Mouse (Mus musculus) midbrain, postnatal 0 days (tissue): Measurements from ENCODE around the gene Arhgap15. TPM values are rescaled to one million over a fixed set of nuclear protein-coding genes. Genes with fewer than 3 reads are reported as not detected.

Source experiments
- ATAC-seq: fragments of 200-750 bp; cut with Nextera tagmentation; 2 replicates; pipeline ENCODE4 v1.8.0; 2017; ENCODE audit warnings: moderate number of reproducible peaks, mild to moderate bottlenecking, moderate TSS enrichment, moderate library complexity; ENCODE audit not compliant: low FRiP score
- DNase-seq: peaks from one replicate; pipeline ENCODE4 v3.0.0-alpha.2; 2015; ENCODE audit warnings: low spot score
- H3K27ac ChIP-seq: fragments of 300-500 bp; sonication (generic); 2 replicates; pipeline ENCODE4 v1.5.1; 2014; ENCODE audit warnings: low read depth, mild to moderate bottlenecking, low read length, mixed read lengths
- H3K27me3 ChIP-seq: fragments of 300-500 bp; sonication (generic); 2 replicates; pipeline ENCODE4 v1.6.1; 2014; ENCODE audit warnings: low read length, control low read depth, mixed read lengths; ENCODE audit not compliant: insufficient read depth
- H3K36me3 ChIP-seq: fragments of 300-500 bp; sonication (generic); 2 replicates; pipeline ENCODE4 v1.6.1; 2014; ENCODE audit warnings: low read length, control low read depth, mixed read lengths; ENCODE audit not compliant: insufficient read depth
- H3K4me1 ChIP-seq: fragments of 300-500 bp; sonication (generic); 2 replicates; pipeline ENCODE4 v1.6.1; 2014; ENCODE audit warnings: mild to moderate bottlenecking, control low read depth, antibody characterized with exemption, low read length, mixed read lengths; ENCODE audit not compliant: insufficient read depth
- H3K4me2 ChIP-seq: fragments of 300-500 bp; sonication (generic); 2 replicates; pipeline ENCODE4 v1.6.1; 2014; ENCODE audit warnings: low read depth, mild to moderate bottlenecking, low read length, mixed read lengths; ENCODE audit not compliant: poor library complexity, severe bottlenecking
- H3K4me3 ChIP-seq: fragments of 300-500 bp; sonication (generic); 2 replicates; pipeline ENCODE4 v1.5.1; 2014; ENCODE audit warnings: low read depth, mild to moderate bottlenecking, low read length, moderate library complexity
- H3K9ac ChIP-seq: fragments of 300-500 bp; sonication (generic); replicated peaks from 2 replicates; pipeline ENCODE4 v1.6.1; 2014; ENCODE audit warnings: mild to moderate bottlenecking, low read length, moderate library complexity, mixed read lengths; ENCODE audit not compliant: poor library complexity, severe bottlenecking
- H3K9me3 ChIP-seq: fragments of 300-500 bp; sonication (generic); 2 replicates; pipeline ENCODE4 v1.6.1; 2016; ENCODE audit warnings: low read length, control low read depth
- CTCF ChIP-seq: IDR thresholded peaks from 2 replicates; pipeline ENCODE4 v1.5.1; 2016; ENCODE audit warnings: antibody characterized with exemption, mild to moderate bottlenecking
- WGBS: fragments of 180-500 bp; shearing (Covaris S2); extraction: QIAGEN DNeasy Blood & Tissue Kit; methylation state at CpG from one replicate; pipeline ENCODE4 v1.1.7; 2014; 5-methylcytosine and 5-hydroxymethylcytosine counted together
- polyA plus RNA-seq: library from polyadenylated mRNA; unstranded; fragments of >200 nt; fragmentation: Nextera tagmentation; extraction: Ambion mirVana; gene quantifications from 2 replicates; pipeline ENCODE4 v1.2.1, GENCODE M21; 2015
- total RNA-seq: library from RNA; depleted of rRNA; stranded (reverse); fragments of >200 nt; gene quantifications from 2 replicates; pipeline ENCODE4 v1.2.3, GENCODE M21; 2014; rRNA removed

The Arhgap15 gene
- total RNA-seq = 0.77 and 0.94 TPM in 2 replicates
- 1.2 and 1.6 TPM in 2 replicates for polyA plus RNA-seq

DNA sequence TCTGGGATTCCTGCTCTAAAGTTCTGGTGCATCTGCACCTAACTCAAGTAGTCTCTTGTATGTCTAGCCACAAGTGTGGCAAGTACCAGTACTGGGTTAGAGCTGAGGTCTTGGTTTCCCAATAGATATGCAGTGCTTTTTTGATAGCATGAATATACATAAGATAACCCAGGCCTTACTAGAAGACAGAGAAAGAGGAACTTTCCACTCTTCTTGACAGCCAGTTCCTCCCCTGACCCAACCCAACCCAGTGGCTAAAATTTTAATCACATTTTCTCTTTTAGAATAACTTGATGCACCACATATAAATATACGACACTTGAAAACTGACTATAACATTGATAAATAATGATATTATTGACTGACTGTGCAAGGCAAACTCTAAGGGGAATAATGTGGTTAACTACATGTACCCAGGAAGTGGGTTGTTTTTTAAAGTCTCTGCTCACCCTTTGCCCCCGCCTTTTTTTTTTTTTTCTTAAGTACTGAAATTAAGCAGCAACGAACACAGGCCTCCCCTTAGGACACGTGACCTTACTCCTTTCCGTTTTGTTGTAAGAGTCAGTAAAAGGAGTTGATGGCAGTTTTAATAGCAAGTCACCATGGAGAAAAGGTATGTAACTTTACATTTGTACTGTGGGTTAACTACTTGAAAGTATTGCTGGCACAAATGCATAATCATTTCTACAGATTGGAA lies at the start of gene Arhgap15:
Gene Arhgap15 (plus strand): TSS at position 538 of the 697 bp plus-strand sequence.
- no peaks in the 10 kb centered on the region for H3K36me3 ChIP-seq
- no peaks in the 10 kb centered on the region for H3K27me3 ChIP-seq
- 84% methylated on average over 5 of the region's 5 CpGs for WGBS
- H3K4me3 ChIP-seq = no peak within 1 kb of the TSS
- DNase-seq (no peak), ATAC-seq (no peak)
- no peaks in the 10 kb centered on the region for H3K9me3 ChIP-seq
- no peak for TF ChIP-seq CTCF
- H3K27ac ChIP-seq = no peak within 1 kb of the TSS
- no peak within 1 kb of the TSS for H3K9ac ChIP-seq
- no peak within 1 kb of the TSS for H3K4me2 ChIP-seq
- H3K4me1 ChIP-seq = no peaks in the 10 kb centered on the region

DNA sequence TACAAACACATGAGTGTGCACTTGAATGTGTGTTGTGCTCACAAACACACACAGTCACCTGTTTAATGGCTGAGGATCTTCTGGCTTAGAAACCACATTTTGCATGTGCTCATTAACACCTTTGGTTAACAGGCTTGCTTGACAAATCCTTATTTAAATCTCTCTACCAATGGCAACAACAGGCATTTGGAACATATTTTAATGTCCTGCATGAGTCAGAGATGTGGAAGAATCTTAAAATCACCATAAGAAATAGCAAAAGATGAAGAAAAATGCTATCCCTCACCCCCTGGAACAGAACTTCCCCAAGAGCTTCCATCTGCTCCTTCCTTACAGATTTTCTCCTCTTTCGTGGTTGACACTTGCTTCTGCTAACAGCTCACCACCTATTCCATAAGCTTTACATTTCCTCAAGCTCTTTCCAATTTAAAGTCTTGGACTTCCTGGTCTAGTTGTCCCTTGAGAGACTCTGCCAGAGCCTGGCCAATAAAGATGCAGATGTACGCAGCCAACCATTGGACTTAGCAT lies 35.9 kb upstream of the Arhgap15 start:
- H3K27me3 ChIP-seq = no peaks in the 10 kb centered on the region
- no peak overlapping the region for H3K4me3 ChIP-seq
- no peaks in the 10 kb centered on the region for H3K36me3 ChIP-seq
- ATAC-seq (no peak), DNase-seq (no peak)
- H3K27ac ChIP-seq = no peak overlapping the region
- no peak overlapping the region for H3K4me2 ChIP-seq
- H3K9me3 ChIP-seq = no peaks in the 10 kb centered on the region
- H3K4me1 ChIP-seq = no peaks in the 10 kb centered on the region
- TF ChIP-seq CTCF = no peak
- no peak overlapping the region for H3K9ac ChIP-seq
- WGBS = 94% methylated on average over 2 of the region's 2 CpGs

DNA sequence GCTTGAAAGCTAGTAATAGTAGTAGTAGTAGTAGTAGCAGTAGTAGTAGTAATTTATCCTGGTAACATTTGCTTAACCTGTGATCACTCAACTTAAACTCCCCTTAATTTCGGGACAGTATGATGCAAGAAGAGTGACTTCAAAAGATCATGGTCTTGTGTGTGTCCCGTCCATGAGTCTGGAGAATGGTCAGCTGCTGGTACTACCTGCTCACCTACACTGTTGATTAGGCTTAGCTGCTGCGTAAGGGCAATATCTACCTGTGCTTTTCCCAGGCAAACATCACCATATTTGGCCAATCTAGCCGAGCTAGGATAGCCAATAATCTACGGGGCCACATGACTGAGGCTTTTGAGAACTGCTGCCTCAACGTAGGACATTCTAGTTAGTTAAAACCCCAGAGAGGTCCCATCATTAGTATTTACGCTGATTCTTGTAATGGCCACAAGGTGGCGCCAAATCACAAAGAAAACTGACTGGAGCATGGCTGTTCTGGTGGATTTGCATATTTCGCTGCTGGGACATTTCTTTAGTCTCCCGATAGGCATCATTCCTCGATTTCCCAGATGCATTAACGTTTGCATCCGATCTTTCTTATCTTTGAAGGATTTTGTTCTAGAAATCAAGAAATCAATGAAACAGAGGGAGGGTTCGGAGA lies 26.0 kb upstream of the Arhgap15 start:
- TF ChIP-seq CTCF = peak; percentile 92
- H3K9me3 ChIP-seq = no peaks in the 10 kb centered on the region
- H3K4me1 ChIP-seq = no peaks in the 10 kb centered on the region
- H3K27ac ChIP-seq = no peak overlapping the region
- peak overlapping the region; percentile 14; the same call in 1 of the 2 replicates for H3K4me3 ChIP-seq
- peak overlapping the region; percentile 45 for H3K4me2 ChIP-seq
- ATAC-seq = peak; percentile 87
- H3K9ac ChIP-seq = 0 out of 2 replicates have a peak overlapping the region, but pooled peaks have one; percentile 19
- peak; percentile 88 for DNase-seq
- no peaks in the 10 kb centered on the region for H3K36me3 ChIP-seq
- 18% methylated on average over 14 of the region's 14 CpGs for WGBS
- no peaks in the 10 kb centered on the region for H3K27me3 ChIP-seq

DNA sequence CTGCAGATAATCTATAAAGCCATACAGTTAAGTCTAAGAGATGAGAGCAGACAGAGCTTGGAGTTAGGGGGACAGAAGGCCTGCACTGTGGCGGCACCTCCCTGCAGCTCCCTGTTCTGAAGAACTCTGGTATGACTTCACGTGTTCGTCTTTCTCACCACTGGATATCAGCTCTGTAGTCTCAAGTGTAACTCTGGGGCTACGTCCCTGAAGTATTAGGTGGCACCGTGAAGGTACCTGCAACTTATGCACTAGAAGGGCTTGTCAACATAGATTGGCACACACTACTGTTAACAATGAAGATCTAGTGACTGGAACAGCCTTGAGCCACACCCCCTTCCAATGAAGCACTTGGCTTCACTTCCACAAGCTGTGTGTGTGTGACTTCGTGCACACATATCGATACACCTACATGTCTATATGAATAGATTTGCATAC lies 25.5 kb upstream of the Arhgap15 start:
- DNase-seq (no peak), ATAC-seq (peak; percentile 61)
- H3K9ac ChIP-seq = 0 out of 2 replicates have a peak overlapping the region, but pooled peaks have one; percentile 19
- H3K36me3 ChIP-seq = no peaks in the 10 kb centered on the region
- no peaks in the 10 kb centered on the region for H3K27me3 ChIP-seq
- 51% methylated on average over 7 of the region's 7 CpGs for WGBS
- H3K27ac ChIP-seq = no peak overlapping the region
- no peaks in the 10 kb centered on the region for H3K9me3 ChIP-seq
- peak overlapping the region; percentile 14; the same call in 1 of the 2 replicates for H3K4me3 ChIP-seq
- TF ChIP-seq CTCF = no peak
- no peaks in the 10 kb centered on the region for H3K4me1 ChIP-seq
- H3K4me2 ChIP-seq = peak overlapping the region; percentile 45

DNA sequence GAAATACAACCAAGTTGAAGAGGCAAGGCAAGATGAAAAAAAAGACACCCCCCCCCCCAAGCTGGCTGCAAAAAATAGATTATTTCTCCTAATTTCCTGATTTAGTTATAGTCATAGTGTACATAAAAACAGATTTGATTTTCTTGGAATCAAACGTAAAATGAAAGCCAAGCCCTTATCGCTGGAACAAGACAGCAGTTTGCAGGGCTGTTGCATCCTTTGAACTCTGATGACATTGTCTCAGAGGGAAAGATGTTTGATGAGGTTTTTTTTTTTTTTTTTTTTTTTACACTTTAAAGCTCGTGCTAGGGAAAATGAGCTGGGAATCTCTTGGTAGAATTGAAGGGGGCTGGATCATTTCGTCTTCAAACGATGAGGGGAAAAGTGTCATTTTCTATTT lies 21.4 kb upstream of the Arhgap15 start:
- no peak for DNase-seq
- Histone ChIP-seq H3K9ac (no peak overlapping the region), H3K4me2 (no peak overlapping the region), H3K36me3 (no peaks in the 10 kb centered on the region), H3K4me3 (no peak overlapping the region), H3K4me1 (no peaks in the 10 kb centered on the region), H3K27ac (no peak overlapping the region), H3K9me3 (no peaks in the 10 kb centered on the region), H3K27me3 (no peaks in the 10 kb centered on the region)
- WGBS = 54% methylated on average over 5 of the region's 5 CpGs
- TF ChIP-seq CTCF = no peak
- ATAC-seq = no peak

DNA sequence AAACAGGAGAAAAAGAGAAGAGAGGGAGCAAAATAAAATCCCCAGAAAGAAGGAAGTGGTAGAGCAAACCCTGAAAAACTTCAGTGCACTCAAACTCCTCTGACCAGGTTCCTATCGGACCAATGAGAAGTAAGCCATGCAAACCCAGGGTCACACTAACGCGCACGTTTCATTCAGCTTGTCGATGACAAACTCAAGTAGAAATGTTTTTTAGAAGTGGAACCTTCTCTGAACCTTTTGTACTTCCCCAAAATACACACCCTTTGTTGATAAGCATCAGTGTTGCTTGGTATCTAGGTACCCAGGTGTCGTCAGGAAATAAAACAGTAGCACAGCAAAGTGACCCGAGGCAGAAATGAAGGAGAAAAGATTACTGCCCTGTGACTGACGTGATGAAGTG lies 20.9 kb upstream of the Arhgap15 start:
- Histone ChIP-seq H3K27ac (no peak overlapping the region), H3K9ac (no peak overlapping the region), H3K4me3 (no peak overlapping the region), H3K27me3 (no peaks in the 10 kb centered on the region), H3K4me2 (no peak overlapping the region), H3K9me3 (no peaks in the 10 kb centered on the region), H3K36me3 (no peaks in the 10 kb centered on the region), H3K4me1 (no peaks in the 10 kb centered on the region)
- DNase-seq (no peak), ATAC-seq (no peak)
- WGBS = 81% methylated on average over 8 of the region's 8 CpGs
- TF ChIP-seq CTCF = no peak
